Mouse (Mus musculus) E14TG2a.4 (cell line): ENCODE data around the gene Tmem260.

Experiments
- H3K27me3 ChIP-seq: 2 replicates; pipeline ENCODE4 v1.6.1; 2014; ENCODE audit warnings: low read length, control low read depth; ENCODE audit not compliant: insufficient read depth
- H3K36me3 ChIP-seq: 2 replicates; pipeline ENCODE4 v1.6.1; 2014; ENCODE audit warnings: low read length, control low read depth; ENCODE audit not compliant: insufficient read depth
- H3K4me1 ChIP-seq: replicated peaks from 2 replicates; pipeline ENCODE4 v1.6.1; 2014; ENCODE audit warnings: low read depth, low read length, control low read depth
- H3K4me3 ChIP-seq: replicated peaks from 2 replicates; pipeline ENCODE4 v1.5.1; 2014; ENCODE audit warnings: mild to moderate bottlenecking, low read length
- H3K9me3 ChIP-seq: 2 replicates; pipeline ENCODE4 v1.6.1; 2014; ENCODE audit warnings: low read length, control low read depth
- CTCF ChIP-seq: conservative IDR thresholded peaks from 2 replicates; pipeline ENCODE4 v1.5.1; 2014; ENCODE audit warnings: low read length
- NANOG ChIP-seq: IDR thresholded peaks from 2 replicates; pipeline ENCODE4 v1.6.1; 2014; ENCODE audit warnings: borderline replicate concordance, low read length, mixed read lengths
- POU5F1 ChIP-seq: IDR thresholded peaks from 2 replicates; pipeline ENCODE4 v1.6.1; 2014; ENCODE audit warnings: low read length, borderline replicate concordance

Gene Tmem260

DNA sequence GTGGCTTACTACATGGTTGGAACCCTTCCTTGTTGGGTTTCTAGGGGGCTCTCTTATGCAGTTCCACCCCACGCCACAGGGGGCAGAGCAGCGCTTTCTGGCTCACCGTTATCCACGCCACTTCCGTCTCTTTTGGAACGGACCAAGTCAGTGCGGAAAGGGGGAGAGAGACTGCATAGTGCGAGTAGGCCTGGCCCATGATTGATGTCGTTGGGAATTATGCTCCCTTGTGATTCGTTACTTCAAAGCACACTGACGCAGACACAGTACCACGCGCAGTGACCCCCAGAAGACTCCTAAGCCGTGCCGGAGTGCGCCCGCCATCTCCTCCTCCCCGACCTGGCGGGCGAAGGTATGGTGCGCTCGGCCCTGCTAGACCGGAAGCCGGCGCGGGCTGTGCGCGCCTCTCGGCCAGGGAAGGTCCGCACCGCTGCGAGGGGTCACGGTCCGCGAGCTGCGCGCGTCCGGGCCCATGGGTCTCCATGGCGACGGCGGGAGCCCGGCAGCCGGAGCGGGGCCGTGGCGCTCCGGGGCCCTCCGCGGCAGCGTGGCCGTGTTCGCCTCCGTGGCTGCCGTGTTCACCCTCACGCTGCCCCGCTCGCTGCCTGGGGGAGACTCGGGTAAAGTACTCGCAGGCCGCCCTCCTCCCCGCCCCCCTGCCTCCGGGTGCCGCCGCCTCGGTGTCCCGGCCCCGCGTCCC, at the start of gene Tmem260:
TSS of gene Tmem260 (plus strand) at position 141 of the 700 bp plus-strand sequence.
- H3K4me1 ChIP-seq = peaks cover 15% of the 10 kb centered on the region
- peak within 1 kb of the TSS; percentile 94 for H3K4me3 ChIP-seq
- H3K36me3 ChIP-seq = no peaks in the 10 kb centered on the region
- TF ChIP-seq NANOG (no peak), CTCF (peak; percentile 84)
- H3K9me3 ChIP-seq = no peaks in the 10 kb centered on the region
- H3K27me3 ChIP-seq = no peaks in the 10 kb centered on the region

DNA sequence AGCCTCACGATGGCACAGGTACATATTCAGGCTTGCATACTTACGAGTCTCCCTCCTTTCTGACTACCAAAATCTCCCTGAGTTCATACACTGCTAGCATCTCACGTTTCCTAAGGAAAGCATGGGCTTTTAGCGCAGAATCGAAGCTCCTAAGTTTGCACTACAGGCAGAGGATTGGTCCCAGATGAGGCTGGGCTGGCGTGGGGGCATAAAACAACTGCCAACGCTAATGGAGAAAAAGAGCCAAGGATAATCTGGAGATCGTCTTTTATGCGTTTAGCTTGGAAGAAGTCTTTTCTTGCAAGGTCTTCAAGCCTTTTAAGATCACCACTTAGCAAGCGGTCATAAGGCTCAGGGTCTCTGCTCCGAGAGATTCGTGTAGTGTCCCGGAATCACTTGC, 39.8 kb upstream of the Tmem260 start:
- no peaks in the 10 kb centered on the region for H3K36me3 ChIP-seq
- no peaks in the 10 kb centered on the region for H3K4me1 ChIP-seq
- no peak overlapping the region for H3K4me3 ChIP-seq
- H3K27me3 ChIP-seq = no peaks in the 10 kb centered on the region
- TF ChIP-seq POU5F1 (no peak), NANOG (no peak), CTCF (no peak)
- H3K9me3 ChIP-seq = no peaks in the 10 kb centered on the region

DNA sequence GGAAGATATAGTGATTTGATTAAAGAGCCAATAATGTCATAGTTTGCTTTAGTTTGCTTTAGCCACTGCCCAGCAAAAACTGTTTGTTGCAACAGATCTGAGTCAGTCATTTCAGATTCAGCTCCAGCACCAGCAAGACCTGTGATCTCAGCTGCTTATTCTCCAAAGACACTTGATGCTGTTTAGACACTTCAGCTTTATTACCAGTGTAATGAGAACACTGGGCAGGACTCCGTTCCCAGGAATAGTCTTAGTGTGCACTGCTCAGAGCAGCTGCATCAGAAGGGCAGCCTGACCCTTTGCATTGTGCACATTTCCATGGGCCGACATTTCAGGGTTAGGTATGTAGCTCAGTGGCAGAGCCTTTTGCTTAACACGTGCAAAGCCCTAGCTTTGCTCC, 28.9 kb upstream of the Tmem260 start:
- no peak overlapping the region for H3K4me3 ChIP-seq
- no peaks in the 10 kb centered on the region for H3K4me1 ChIP-seq
- H3K27me3 ChIP-seq = no peaks in the 10 kb centered on the region
- H3K9me3 ChIP-seq = no peaks in the 10 kb centered on the region
- no peaks in the 10 kb centered on the region for H3K36me3 ChIP-seq
- TF ChIP-seq CTCF (no peak), POU5F1 (no peak), NANOG (no peak)

DNA sequence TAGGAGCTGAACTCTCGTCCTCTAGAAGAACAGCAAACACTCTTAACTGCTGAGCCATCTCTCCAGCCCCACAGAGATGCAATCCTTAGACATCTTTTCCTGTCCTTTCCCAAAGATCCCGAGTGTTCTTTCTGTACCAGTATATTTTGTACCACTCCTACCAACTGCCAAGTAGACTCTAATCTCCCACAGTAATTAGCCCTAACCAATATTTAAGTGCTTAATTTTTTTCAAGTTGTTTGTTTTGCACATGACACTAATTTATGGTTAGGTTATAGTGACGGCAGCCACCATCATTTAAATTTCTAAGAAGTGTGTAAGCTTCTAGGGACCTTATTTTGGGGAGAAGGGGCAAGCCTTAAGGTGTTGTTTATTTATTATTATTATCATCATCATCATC, 27.7 kb upstream of the Tmem260 start:
- H3K4me3 ChIP-seq = no peak overlapping the region
- TF ChIP-seq CTCF (no peak), POU5F1 (no peak), NANOG (no peak)
- H3K9me3 ChIP-seq = no peaks in the 10 kb centered on the region
- no peaks in the 10 kb centered on the region for H3K4me1 ChIP-seq
- H3K36me3 ChIP-seq = no peaks in the 10 kb centered on the region
- H3K27me3 ChIP-seq = no peaks in the 10 kb centered on the region

DNA sequence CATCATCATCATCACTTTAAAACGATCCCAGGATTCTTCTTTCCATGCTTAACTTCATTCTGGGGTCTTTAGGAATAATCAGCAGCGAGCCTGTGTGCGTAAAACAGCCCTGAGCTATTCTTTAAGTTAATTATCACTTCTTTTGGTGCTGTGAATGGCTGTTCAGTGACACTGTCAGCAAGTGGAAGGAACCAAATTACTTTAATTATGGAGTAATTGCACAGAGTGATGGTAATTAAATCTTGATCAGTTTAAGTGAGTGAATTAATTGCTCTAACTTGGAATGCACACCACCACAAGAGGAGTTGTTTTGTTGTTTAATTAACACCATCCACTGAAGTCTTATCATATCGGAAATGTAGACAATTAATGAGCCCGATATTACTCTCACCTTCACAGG, 27.3 kb upstream of the Tmem260 start:
- no peaks in the 10 kb centered on the region for H3K4me1 ChIP-seq
- no peaks in the 10 kb centered on the region for H3K9me3 ChIP-seq
- no peaks in the 10 kb centered on the region for H3K36me3 ChIP-seq
- H3K4me3 ChIP-seq = no peak overlapping the region
- no peak for TF ChIP-seq NANOG
- no peak for TF ChIP-seq POU5F1
- no peak for TF ChIP-seq CTCF
- no peaks in the 10 kb centered on the region for H3K27me3 ChIP-seq

DNA sequence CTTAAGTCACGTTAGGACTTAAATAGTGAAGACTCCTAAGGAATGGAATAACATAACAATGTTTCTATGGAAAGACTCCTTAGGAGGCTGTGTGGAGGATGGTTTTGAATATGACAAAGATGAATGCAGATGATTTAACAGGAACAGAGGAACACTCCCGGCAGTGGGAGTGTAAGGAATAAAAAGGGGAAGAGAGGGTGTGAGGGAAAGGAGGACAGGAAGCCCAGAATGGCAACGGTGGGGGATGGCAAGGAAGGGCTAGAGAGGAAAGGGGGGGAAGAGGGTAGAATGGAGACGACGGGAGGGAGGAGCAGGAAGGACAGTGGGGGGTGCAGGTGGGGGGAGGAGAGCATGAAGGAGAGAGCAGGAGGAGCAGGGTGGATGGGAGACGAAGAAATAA, 24.4 kb upstream of the Tmem260 start:
- no peak overlapping the region for H3K4me3 ChIP-seq
- H3K9me3 ChIP-seq = no peaks in the 10 kb centered on the region
- H3K27me3 ChIP-seq = peaks cover 6% of the 10 kb centered on the region; the same call in 1 of the 2 replicates
- no peak for TF ChIP-seq POU5F1
- no peak for TF ChIP-seq CTCF
- TF ChIP-seq NANOG = no peak
- H3K36me3 ChIP-seq = no peaks in the 10 kb centered on the region
- no peaks in the 10 kb centered on the region for H3K4me1 ChIP-seq

DNA sequence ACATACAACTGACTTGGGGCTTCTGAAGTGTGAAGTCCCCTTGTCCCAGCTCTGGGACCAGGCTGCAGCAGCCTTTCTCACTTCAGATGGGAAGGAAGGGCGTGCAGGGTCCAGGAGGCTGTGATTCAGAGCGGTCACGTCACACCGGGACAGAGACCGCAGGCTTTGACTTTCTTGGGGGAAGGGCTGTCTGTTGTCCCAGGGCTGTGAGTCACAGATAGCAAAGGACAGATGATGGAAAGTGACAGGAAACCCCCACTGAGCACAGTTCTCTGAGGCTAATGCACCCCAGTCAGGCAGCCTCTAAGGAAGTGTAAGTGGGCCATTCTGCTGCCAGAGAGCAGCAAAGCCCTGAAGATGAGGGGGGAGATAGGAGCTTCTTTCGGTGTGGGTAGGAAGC, 23.9 kb upstream of the Tmem260 start:
- Histone ChIP-seq H3K27me3 (peaks cover 6% of the 10 kb centered on the region; the same call in 1 of the 2 replicates), H3K4me1 (no peaks in the 10 kb centered on the region), H3K9me3 (no peaks in the 10 kb centered on the region), H3K36me3 (no peaks in the 10 kb centered on the region), H3K4me3 (no peak overlapping the region)
- TF ChIP-seq CTCF (no peak), NANOG (no peak), POU5F1 (no peak)

DNA sequence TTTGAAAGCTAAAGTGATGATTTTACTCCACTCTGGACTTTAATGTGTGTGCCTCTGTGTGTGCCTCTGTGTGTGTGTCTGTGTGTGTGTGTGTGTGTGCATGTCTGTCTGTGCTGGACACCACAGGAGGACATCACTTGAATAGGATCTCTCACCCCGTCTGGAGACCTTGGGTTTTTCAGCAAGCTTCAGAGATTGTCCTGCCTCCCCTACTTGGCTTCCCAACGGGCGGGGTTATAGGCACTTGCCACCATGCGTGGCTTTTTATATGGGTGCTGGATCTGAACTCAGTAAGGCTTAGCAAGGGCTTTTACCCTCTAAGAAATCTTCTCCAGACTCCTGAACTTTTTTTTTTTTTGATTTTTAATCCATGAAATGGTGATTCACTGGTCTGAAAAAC, 23.5 kb upstream of the Tmem260 start:
- H3K27me3 ChIP-seq = peaks cover 6% of the 10 kb centered on the region; the same call in 1 of the 2 replicates
- TF ChIP-seq CTCF (no peak), NANOG (no peak), POU5F1 (no peak)
- H3K4me1 ChIP-seq = no peaks in the 10 kb centered on the region
- no peaks in the 10 kb centered on the region for H3K9me3 ChIP-seq
- no peak overlapping the region for H3K4me3 ChIP-seq
- no peaks in the 10 kb centered on the region for H3K36me3 ChIP-seq

DNA sequence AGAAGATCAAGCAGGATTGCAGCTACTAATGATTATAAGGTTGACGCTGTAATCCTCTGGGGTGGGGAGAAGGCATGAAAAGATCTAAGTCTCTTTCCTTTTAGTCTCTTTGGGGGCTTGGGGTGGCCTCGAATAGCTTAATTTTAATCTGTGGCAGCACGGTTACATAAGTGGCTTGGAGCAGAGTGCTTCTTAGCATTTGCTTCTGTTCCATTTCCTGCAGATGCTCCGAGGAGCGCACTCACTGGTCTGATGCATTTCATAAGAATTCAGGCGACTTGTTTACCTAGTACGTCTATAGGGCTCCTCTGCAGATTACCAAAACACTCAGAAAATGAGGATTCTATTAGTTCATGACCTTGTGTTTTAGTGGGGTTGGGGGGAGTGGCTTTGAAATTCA, 23.0 kb upstream of the Tmem260 start:
- no peak overlapping the region for H3K4me3 ChIP-seq
- no peaks in the 10 kb centered on the region for H3K4me1 ChIP-seq
- TF ChIP-seq NANOG (no peak), CTCF (no peak)
- H3K9me3 ChIP-seq = no peaks in the 10 kb centered on the region
- no peaks in the 10 kb centered on the region for H3K36me3 ChIP-seq
- H3K27me3 ChIP-seq = peaks cover 6% of the 10 kb centered on the region; the same call in 1 of the 2 replicates
